In the genomic region with DNA sequence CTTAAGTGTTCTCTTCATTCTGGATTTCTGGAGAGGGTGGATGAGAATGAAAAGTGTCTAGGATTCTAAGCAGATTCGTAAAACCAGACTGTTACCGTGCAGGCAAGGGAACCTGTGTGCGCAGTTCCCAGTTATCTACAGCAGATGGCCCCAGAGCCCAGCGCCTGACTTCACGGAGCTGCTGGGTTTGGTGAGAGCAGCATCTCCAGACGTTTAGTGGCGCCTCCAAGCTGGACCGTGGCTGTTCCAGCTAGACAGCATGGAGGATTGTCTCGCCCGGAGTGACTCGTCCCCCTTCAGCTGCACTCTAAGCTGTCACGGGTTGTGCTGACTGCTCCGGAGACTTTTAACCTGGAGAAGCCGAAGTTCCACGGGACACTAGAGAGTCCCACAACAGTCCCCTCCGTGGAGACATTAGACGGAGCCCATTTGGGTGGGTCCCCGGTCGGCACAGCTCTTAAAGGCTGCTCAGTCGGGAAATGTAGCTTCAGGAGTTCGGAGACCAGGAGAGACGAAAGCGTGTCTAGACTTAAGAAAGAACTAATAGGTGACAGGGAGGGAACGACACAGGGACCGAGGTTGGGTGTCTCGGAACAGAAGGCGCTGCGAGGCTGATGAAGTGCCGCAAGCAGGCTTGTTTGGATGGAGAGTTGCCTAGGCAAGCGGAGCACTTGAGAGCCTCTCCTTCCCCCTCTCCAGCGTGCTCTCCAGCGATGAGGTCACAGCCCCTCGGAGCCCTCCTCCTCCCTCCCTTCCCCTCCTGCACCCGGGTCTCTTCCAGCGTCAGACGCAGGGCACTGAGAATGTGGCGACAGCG, we compare ENCODE assay signal across 8 mouse cellular contexts. TPM values are rescaled to one million over a fixed set of nuclear protein-coding genes. Genes with fewer than 3 reads are reported as not detected.
DNase-seq lines count a peak whose midpoint lies in the region; ATAC-seq and TF ChIP-seq lines count a peak whose summit lies in the region.

No protein-coding gene starts in this region.

- peak overlapping the region; percentile 26 for H3ac ChIP-seq in C2C12 (ENCODE audit: control insufficient read depth, insufficient read length, low read depth)

- H3K4me2 ChIP-seq in embryonic facial prominence, embryonic 14.5 days (ENCODE audit: low read depth, low read length) = peak overlapping the region; percentile 66
- peak overlapping the region; percentile 85 for H3K4me2 ChIP-seq in kidney, embryonic 14.5 days (replicated peaks; ENCODE audit: low read depth, low read length)
- peak overlapping the region; percentile 83 for H3K4me2 ChIP-seq in limb, embryonic 14.5 days (replicated peaks; ENCODE audit: low read depth, low read length, severe bottlenecking)
- H3K4me2 ChIP-seq in midbrain, embryonic 15.5 days = peak overlapping the region; percentile 92
- H3K4me2 ChIP-seq in stomach, embryonic 15.5 days = peak overlapping the region; percentile 89

- no peak for TF ChIP-seq POLR2A in limb, embryonic 14.5 days (IDR thresholded peaks at IDR 0.05; ENCODE audit: borderline replicate concordance, extremely low read depth, insufficient read depth, insufficient read length)

- peak; percentile 95 for ATAC-seq in embryonic facial prominence, embryonic 14.5 days (ENCODE audit: low read depth)
- peak; percentile 93 for ATAC-seq in kidney, embryonic 14.5 days (ENCODE audit: low FRiP score, low TSS enrichment)
- peak; percentile 92 for ATAC-seq in limb, embryonic 14.5 days (ENCODE audit: low FRiP score, low read depth)
- ATAC-seq in midbrain, embryonic 15.5 days (replicated peaks) = peak; percentile 97
- ATAC-seq in stomach, embryonic 15.5 days (ENCODE audit: insufficient read depth, low FRiP score, low read depth) = peak; percentile 82

- no peaks in the 10 kb centered on the region for H3K36me3 ChIP-seq in C2C12 (ENCODE audit: control insufficient read depth, insufficient read depth)
- no peaks in the 10 kb centered on the region for H3K36me3 ChIP-seq in embryonic facial prominence, embryonic 14.5 days (ENCODE audit: control insufficient read depth, insufficient read depth, low read length)
- no peaks in the 10 kb centered on the region for H3K36me3 ChIP-seq in heart, embryonic 10.5 days
- H3K36me3 ChIP-seq in kidney, embryonic 14.5 days (ENCODE audit: control insufficient read depth, insufficient read depth, low read length) = no peaks in the 10 kb centered on the region
- no peaks in the 10 kb centered on the region for H3K36me3 ChIP-seq in limb, embryonic 14.5 days (ENCODE audit: control insufficient read depth, insufficient read depth, low read length)
- no peaks in the 10 kb centered on the region for H3K36me3 ChIP-seq in midbrain, embryonic 15.5 days (replicated peaks)
- H3K36me3 ChIP-seq in stomach, embryonic 15.5 days = no peaks in the 10 kb centered on the region

- peak; percentile 60 for TF ChIP-seq CTCF in C2C12 (IDR thresholded peaks at IDR 0.05; ENCODE audit: control insufficient read depth, insufficient read depth, insufficient read length)

- peak overlapping the region; percentile 46 for H3K9ac ChIP-seq in embryonic facial prominence, embryonic 14.5 days (ENCODE audit: low read depth, low read length)
- H3K9ac ChIP-seq in kidney, embryonic 14.5 days (ENCODE audit: low read depth, low read length) = peak overlapping the region; percentile 44; the same call in 1 of the 2 replicates
- H3K9ac ChIP-seq in limb, embryonic 14.5 days (ENCODE audit: low read depth, low read length, severe bottlenecking) = peak overlapping the region; percentile 49
- peak overlapping the region; percentile 5 for H3K9ac ChIP-seq in midbrain, embryonic 15.5 days
- 0 out of 2 replicates have a peak overlapping the region, but pooled peaks have one; percentile 12 for H3K9ac ChIP-seq in stomach, embryonic 15.5 days

- peak; percentile 69 to 74 for DNase-seq in adrenal gland, postnatal 36 days
- peak; percentile 92 for DNase-seq in embryonic facial prominence, embryonic 14.5 days (ENCODE audit: low spot score)
- DNase-seq in heart, embryonic 10.5 days (ENCODE audit: low spot score) = peak; percentile 92
- peak; percentile 80 for DNase-seq in limb, embryonic 14.5 days (ENCODE audit: low spot score)

- peaks cover 25% of the 10 kb centered on the region for H3K27me3 ChIP-seq in C2C12 (ENCODE audit: control insufficient read depth, insufficient read depth, insufficient read length)
- H3K27me3 ChIP-seq in embryonic facial prominence, embryonic 14.5 days (replicated peaks; ENCODE audit: control insufficient read depth, insufficient read depth, low read length) = peaks cover 17% of the 10 kb centered on the region
- peaks cover 28% of the 10 kb centered on the region for H3K27me3 ChIP-seq in heart, embryonic 10.5 days (ENCODE audit: insufficient read depth, poor library complexity, severe bottlenecking)
- peaks cover 23% of the 10 kb centered on the region; the same call in 1 of the 2 replicates for H3K27me3 ChIP-seq in kidney, embryonic 14.5 days (ENCODE audit: control insufficient read depth, insufficient read depth, low read length)
- H3K27me3 ChIP-seq in limb, embryonic 14.5 days (ENCODE audit: control insufficient read depth, insufficient read depth, low read length) = 0 out of 2 replicates have a peak, but pooled peaks cover 9% of the 10 kb centered on the region
- peaks cover 26% of the 10 kb centered on the region for H3K27me3 ChIP-seq in midbrain, embryonic 15.5 days (replicated peaks)
- H3K27me3 ChIP-seq in stomach, embryonic 15.5 days (replicated peaks) = 0 out of 2 replicates have a peak, but pooled peaks cover 6% of the 10 kb centered on the region

- no peaks in the 10 kb centered on the region for H3K9me3 ChIP-seq in embryonic facial prominence, embryonic 14.5 days (ENCODE audit: control insufficient read depth, low read length)
- no peaks in the 10 kb centered on the region for H3K9me3 ChIP-seq in heart, embryonic 10.5 days
- no peaks in the 10 kb centered on the region for H3K9me3 ChIP-seq in kidney, embryonic 14.5 days (ENCODE audit: control insufficient read depth, low read length)
- H3K9me3 ChIP-seq in limb, embryonic 14.5 days (ENCODE audit: control insufficient read depth, low read length) = no peaks in the 10 kb centered on the region
- no peaks in the 10 kb centered on the region for H3K9me3 ChIP-seq in midbrain, embryonic 15.5 days
- H3K9me3 ChIP-seq in stomach, embryonic 15.5 days = no peaks in the 10 kb centered on the region

- H3K79me2 ChIP-seq in C2C12 (ENCODE audit: control insufficient read depth, insufficient read depth) = no peaks in the 10 kb centered on the region

- H3K4me1 ChIP-seq in embryonic facial prominence, embryonic 14.5 days (ENCODE audit: control insufficient read depth, insufficient read depth, low read length) = no peaks in the 10 kb centered on the region
- H3K4me1 ChIP-seq in heart, embryonic 10.5 days = peaks cover 5% of the 10 kb centered on the region; the same call in 1 of the 2 replicates
- peaks cover 4% of the 10 kb centered on the region; the same call in 1 of the 2 replicates for H3K4me1 ChIP-seq in kidney, embryonic 14.5 days (ENCODE audit: control insufficient read depth, insufficient read depth, low read length)
- no peaks in the 10 kb centered on the region for H3K4me1 ChIP-seq in limb, embryonic 14.5 days (ENCODE audit: control insufficient read depth, insufficient read depth, low read length)
- peaks cover 9% of the 10 kb centered on the region for H3K4me1 ChIP-seq in midbrain, embryonic 15.5 days
- 0 out of 2 replicates have a peak, but pooled peaks cover 4% of the 10 kb centered on the region for H3K4me1 ChIP-seq in stomach, embryonic 15.5 days

- H3K4me3 ChIP-seq in C2C12 (ENCODE audit: insufficient read depth, poor library complexity, severe bottlenecking) = no peak overlapping the region
- peak overlapping the region; percentile 48 for H3K4me3 ChIP-seq in embryonic facial prominence, embryonic 14.5 days (ENCODE audit: low read depth, low read length)
- H3K4me3 ChIP-seq in heart, embryonic 10.5 days = peak overlapping the region; percentile 63
- H3K4me3 ChIP-seq in kidney, embryonic 14.5 days (ENCODE audit: low read length) = peak overlapping the region; percentile 46
- peak overlapping the region; percentile 49 for H3K4me3 ChIP-seq in limb, embryonic 14.5 days (replicated peaks; ENCODE audit: low read length)
- H3K4me3 ChIP-seq in midbrain, embryonic 15.5 days = peak overlapping the region; percentile 48
- peak overlapping the region; percentile 49 for H3K4me3 ChIP-seq in stomach, embryonic 15.5 days (replicated peaks)

- no peak overlapping the region for H3K27ac ChIP-seq in embryonic facial prominence, embryonic 14.5 days (replicated peaks; ENCODE audit: low read depth, low read length)
- peak overlapping the region; percentile 56 for H3K27ac ChIP-seq in heart, embryonic 10.5 days
- no peak overlapping the region for H3K27ac ChIP-seq in kidney, embryonic 14.5 days (ENCODE audit: low read depth, low read length)
- no peak overlapping the region for H3K27ac ChIP-seq in limb, embryonic 14.5 days (replicated peaks; ENCODE audit: low read depth, low read length)
- H3K27ac ChIP-seq in midbrain, embryonic 15.5 days = no peak overlapping the region
- no peak overlapping the region for H3K27ac ChIP-seq in stomach, embryonic 15.5 days

- H3K79me3 ChIP-seq in C2C12 (ENCODE audit: low read depth) = no peaks in the 10 kb centered on the region

- WGBS in embryonic facial prominence, embryonic 14.5 days = under 1% methylated on average over 34 of the region's 38 CpGs
- under 1% methylated on average over 38 of the region's 38 CpGs for WGBS in heart, embryonic 10.5 days
- under 1% methylated on average over 36 of the region's 38 CpGs for WGBS in kidney, embryonic 14.5 days
- WGBS in limb, embryonic 14.5 days = 1% methylated on average over 34 of the region's 38 CpGs
- WGBS in midbrain, embryonic 15.5 days = under 1% methylated on average over 36 of the region's 38 CpGs
- WGBS in stomach, embryonic 15.5 days = under 1% methylated on average over 38 of the region's 38 CpGs

RNA-seq across cellular contexts. Expression of gene Tshr, which starts 16.1 kb away (rescaled TPM):
- polyA plus RNA-seq in C2C12 (2012; fragmentation: generic; extraction: Trizol) = not detected
- total RNA-seq in adrenal gland, postnatal 36 days (2021) = 1 to 10 TPM; 2.4 to 6.7 TPM
- 0.63 and 0.64 TPM in 2 replicates for polyA plus RNA-seq in embryonic facial prominence, embryonic 14.5 days (2014; fragmentation: Nextera tagmentation; extraction: Ambion mirVana)
- 0.07 and 0.36 TPM in 2 replicates for polyA plus RNA-seq in heart, embryonic 10.5 days (2016; fragmentation: Nextera tagmentation; extraction: Ambion mirVana)
- 0.16 and 0.73 TPM in 2 replicates for polyA plus RNA-seq in kidney, embryonic 14.5 days (2014; fragmentation: Nextera tagmentation; extraction: Ambion mirVana)
- polyA plus RNA-seq in limb, embryonic 14.5 days (2012; rRNA removed) = 0.34 and 0.36 TPM in 2 replicates
- 0.62 and 0.77 TPM in 2 replicates for polyA plus RNA-seq in limb, embryonic 14.5 days (2014; fragmentation: Nextera tagmentation; extraction: Ambion mirVana)
- polyA plus RNA-seq in midbrain, embryonic 15.5 days (2015; fragmentation: Nextera tagmentation; extraction: Ambion mirVana) = 0.18 and 0.23 TPM in 2 replicates
- 0.53 and 0.63 TPM in 2 replicates for polyA plus RNA-seq in stomach, embryonic 15.5 days (2015; fragmentation: Nextera tagmentation; extraction: Ambion mirVana)

RNA-seq across cellular contexts. Expression of gene Cep128, which starts 16.2 kb away (rescaled TPM):
- 5.4 TPM for polyA plus RNA-seq in C2C12 (2012; fragmentation: generic; extraction: Trizol)
- 1 to 10 TPM; 4.8 to 5.5 TPM for total RNA-seq in adrenal gland, postnatal 36 days (2021)
- 8.2 and 9.6 TPM in 2 replicates for polyA plus RNA-seq in embryonic facial prominence, embryonic 14.5 days (2014; fragmentation: Nextera tagmentation; extraction: Ambion mirVana)
- 6.3 and 7.1 TPM in 2 replicates for polyA plus RNA-seq in heart, embryonic 10.5 days (2016; fragmentation: Nextera tagmentation; extraction: Ambion mirVana)
- 7.4 and 8.6 TPM in 2 replicates for polyA plus RNA-seq in kidney, embryonic 14.5 days (2014; fragmentation: Nextera tagmentation; extraction: Ambion mirVana)
- 6.8 and 7.4 TPM in 2 replicates for polyA plus RNA-seq in limb, embryonic 14.5 days (2012; rRNA removed)
- polyA plus RNA-seq in limb, embryonic 14.5 days (2014; fragmentation: Nextera tagmentation; extraction: Ambion mirVana) = 6.7 and 7.6 TPM in 2 replicates
- 3.9 and 4.0 TPM in 2 replicates for polyA plus RNA-seq in midbrain, embryonic 15.5 days (2015; fragmentation: Nextera tagmentation; extraction: Ambion mirVana)
- polyA plus RNA-seq in stomach, embryonic 15.5 days (2015; fragmentation: Nextera tagmentation; extraction: Ambion mirVana) = 8.0 and 8.4 TPM in 2 replicates
